Mouse (Mus musculus) cortical plate, adult 2 months (tissue): ENCODE measurements at regions not wholly inside any gene's neighbourhood (a gene's known extent, or its start where the extent isn't known, plus 50 kb on each side); places are given as distances from the start of the nearest gene placed in this dataset.

Source experiments
- H3K27ac ChIP-seq: fragments of 200-500 bp; 2 replicates; pipeline ENCODE4 v1.5.1; 2012; ENCODE audit warnings: low read length, control low read depth, inconsistent platforms; ENCODE audit not compliant: insufficient read depth
- H3K4me1 ChIP-seq: fragments of 200-500 bp; 2 replicates; pipeline ENCODE4 v1.6.1; 2011; ENCODE audit warnings: low read length; ENCODE audit not compliant: control insufficient read depth, insufficient read depth
- H3K4me3 ChIP-seq: fragments of 200-500 bp; 2 replicates; pipeline ENCODE4 v1.5.1; 2011; ENCODE audit warnings: mild to moderate bottlenecking, low read length, control low read depth; ENCODE audit not compliant: insufficient read depth
- CTCF ChIP-seq: fragments of 200-500 bp; IDR thresholded peaks from 2 replicates; pipeline ENCODE4 v1.5.1; 2011; ENCODE audit warnings: mild to moderate bottlenecking, control low read depth, low read length; ENCODE audit not compliant: insufficient read depth; ENCODE audit errors: extremely low read depth
- POLR2A ChIP-seq: fragments of 200-500 bp; IDR thresholded peaks from 2 replicates; pipeline ENCODE4 v1.6.1; 2011; ENCODE audit warnings: mild to moderate bottlenecking, low read length, control low read depth; ENCODE audit not compliant: insufficient read depth; ENCODE audit errors: extremely low read depth

GRCm38 (mm10) chr4:62833944-62834343, 131.4 kb upstream of the Zfp618 start:
- no peak overlapping the region for H3K4me3 ChIP-seq
- no peaks in the 10 kb centered on the region for H3K4me1 ChIP-seq
- TF ChIP-seq POLR2A (no peak), CTCF (no peak)
- no peak overlapping the region for H3K27ac ChIP-seq

GRCm38 (mm10) chr4:62836875-62837274, 128.5 kb upstream of the Zfp618 start:
- H3K4me1 ChIP-seq: no peaks in the 10 kb centered on the region
- TF ChIP-seq CTCF (no peak), POLR2A (no peak)
- H3K4me3 ChIP-seq: no peak overlapping the region
- H3K27ac ChIP-seq: no peak overlapping the region

- no peak overlapping the region for H3K27ac ChIP-seq
- H3K4me3 ChIP-seq: no peak overlapping the region
- no peaks in the 10 kb centered on the region for H3K4me1 ChIP-seq
- TF ChIP-seq POLR2A (no peak), CTCF (no peak)
These were observed 114.8 kb upstream of the Zfp618 start for GRCm38 (mm10) chr4:62850526-62850925.

DNA sequence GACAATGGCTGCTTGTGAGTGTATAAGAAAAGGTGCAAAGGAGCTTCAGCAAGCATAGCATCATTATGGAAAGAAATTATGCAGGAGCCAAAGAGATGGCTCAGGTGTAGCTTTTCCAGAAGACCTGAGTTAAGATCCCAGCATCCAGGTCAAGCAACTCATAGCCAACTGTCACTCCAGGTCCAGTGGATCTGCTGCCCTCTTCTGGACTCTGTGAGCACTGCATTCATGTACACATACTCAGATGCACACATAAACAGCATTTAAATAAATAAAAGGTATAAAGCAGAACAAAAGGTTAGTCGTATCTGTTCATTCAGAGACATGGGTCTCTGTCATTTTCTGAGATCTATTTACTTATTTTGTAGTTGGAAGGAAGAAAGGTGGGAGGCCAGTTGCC, 112.0 kb upstream of the Zfp618 start:
- no peak overlapping the region for H3K27ac ChIP-seq
- no peak for TF ChIP-seq POLR2A
- no peak for TF ChIP-seq CTCF
- H3K4me1 ChIP-seq: no peaks in the 10 kb centered on the region
- H3K4me3 ChIP-seq: no peak overlapping the region

GRCm38 (mm10) chr4:62856406-62856805, 109.0 kb upstream of the Zfp618 start:
- TF ChIP-seq CTCF (no peak), POLR2A (no peak)
- Histone ChIP-seq H3K4me1 (no peaks in the 10 kb centered on the region), H3K4me3 (no peak overlapping the region), H3K27ac (no peak overlapping the region)

DNA sequence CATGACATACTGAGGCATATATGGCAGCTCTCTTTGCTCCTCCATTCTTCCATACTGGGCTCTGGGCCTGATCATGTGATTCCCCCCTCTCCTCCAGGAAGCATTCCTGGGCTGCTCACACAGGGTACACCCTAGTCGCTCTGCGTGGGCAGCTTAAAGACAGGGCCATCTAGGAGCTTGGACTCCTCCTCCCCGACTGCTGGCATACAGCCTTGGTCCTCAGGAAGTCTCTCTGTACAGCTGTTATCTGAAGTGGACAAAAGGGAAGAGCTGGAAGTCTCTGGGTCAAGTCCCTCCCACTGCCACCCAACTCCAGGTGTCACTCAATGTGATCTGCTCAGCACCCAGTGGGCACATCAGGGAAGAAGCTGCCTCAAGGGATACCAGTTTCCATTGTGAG, 102.6 kb upstream of the Zfp618 start:
- Histone ChIP-seq H3K4me3 (no peak overlapping the region), H3K4me1 (no peaks in the 10 kb centered on the region), H3K27ac (no peak overlapping the region)
- TF ChIP-seq POLR2A (no peak), CTCF (no peak)

DNA sequence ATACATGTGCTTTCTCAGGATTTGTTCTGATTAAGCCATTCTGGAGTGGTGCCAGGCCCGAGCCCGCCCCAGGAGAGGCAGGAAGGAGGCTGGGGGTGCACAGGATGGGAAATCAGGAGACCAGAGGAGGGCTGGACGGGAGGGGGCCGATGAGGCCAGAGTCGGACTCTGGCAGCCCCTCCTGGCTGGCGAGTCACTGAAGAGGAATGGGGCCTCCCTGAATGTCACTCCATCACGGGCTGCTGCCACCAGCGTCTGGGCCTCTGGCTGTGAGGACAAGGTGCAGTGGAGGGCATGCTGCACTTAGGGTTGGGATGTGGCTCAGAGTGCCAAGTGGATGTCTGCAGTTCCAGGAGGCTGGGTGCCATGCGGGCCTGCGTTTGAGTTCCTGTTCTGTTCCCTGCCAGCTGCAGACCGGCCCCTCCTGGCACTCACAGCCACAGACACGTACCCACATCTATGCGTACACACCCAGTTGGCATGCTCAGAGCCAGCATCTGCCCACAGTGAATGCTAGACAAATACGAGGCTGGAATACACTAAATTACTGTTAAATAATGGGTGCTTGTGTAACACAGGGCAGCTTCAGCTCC, 94.9 kb upstream of the Zfp618 start:
- no peak for TF ChIP-seq CTCF
- TF ChIP-seq POLR2A: no peak
- Histone ChIP-seq H3K4me1 (no peaks in the 10 kb centered on the region), H3K4me3 (no peak overlapping the region), H3K27ac (no peak overlapping the region)

DNA sequence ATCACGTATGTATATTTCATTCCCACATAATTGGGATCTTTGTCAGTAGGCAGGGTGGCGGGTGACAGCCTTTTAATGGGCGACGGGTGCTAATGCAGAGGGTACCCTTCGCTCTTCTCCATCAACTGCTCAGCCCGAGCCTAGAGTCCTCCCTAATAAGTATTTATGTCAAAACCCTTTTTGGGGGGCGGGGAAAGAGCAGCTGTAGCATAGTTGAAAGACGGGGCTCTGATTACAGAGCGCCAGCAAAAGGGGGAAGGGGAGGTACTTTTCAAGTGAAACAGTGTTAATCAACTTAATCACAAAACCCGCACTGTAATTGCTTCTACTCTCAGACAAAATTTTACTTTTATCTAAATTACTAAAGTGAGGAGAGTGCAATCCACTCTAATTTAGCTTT, 92.8 kb upstream of the Zfp618 start:
- H3K27ac ChIP-seq: no peak overlapping the region
- no peak overlapping the region for H3K4me3 ChIP-seq
- H3K4me1 ChIP-seq: no peaks in the 10 kb centered on the region
- TF ChIP-seq CTCF (no peak), POLR2A (no peak)

- TF ChIP-seq POLR2A (no peak), CTCF (no peak)
- Histone ChIP-seq H3K4me1 (no peaks in the 10 kb centered on the region), H3K27ac (no peak overlapping the region), H3K4me3 (no peak overlapping the region)
These were observed 91.4 kb upstream of the Zfp618 start for GRCm38 (mm10) chr4:62873986-62874385.

- no peak overlapping the region for H3K27ac ChIP-seq
These were observed 87.3 kb upstream of the Zfp618 start for GRCm38 (mm10) chr4:62878063-62878462.

More at GRCm38 (mm10) chr4:62878063-62878462, 87.3 kb upstream of the Zfp618 start:
- TF ChIP-seq POLR2A: no peak
- no peak for TF ChIP-seq CTCF
- Histone ChIP-seq H3K4me3 (no peak overlapping the region), H3K4me1 (no peaks in the 10 kb centered on the region)
